ENCODE assay signal across 8 mouse cellular contexts in genomic region chr19:41830106-41831031, GRCm38 (mm10). TPM values are rescaled to one million over a fixed set of nuclear protein-coding genes. Genes with fewer than 3 reads are reported as not detected.
DNase-seq lines count a peak whose midpoint lies in the region; ATAC-seq and TF ChIP-seq lines count a peak whose summit lies in the region.

No protein-coding gene starts in this region.

- H3K4me1 ChIP-seq in embryonic facial prominence, embryonic 12.5 days = peaks cover 16% of the 10 kb centered on the region
- H3K4me1 ChIP-seq in heart, embryonic 10.5 days = peaks cover 21% of the 10 kb centered on the region
- H3K4me1 ChIP-seq in kidney, embryonic 14.5 days (ENCODE audit: control insufficient read depth, insufficient read depth, low read length) = peaks cover 12% of the 10 kb centered on the region
- peaks cover 66% of the 10 kb centered on the region for H3K4me1 ChIP-seq in liver, embryonic 12.5 days
- H3K4me1 ChIP-seq in stomach, embryonic 16.5 days (ENCODE audit: control insufficient read depth, insufficient read depth, low read length) = peaks cover 15% of the 10 kb centered on the region

- peak overlapping the region; percentile 99 for H3K4me2 ChIP-seq in embryonic facial prominence, embryonic 12.5 days (replicated peaks)
- peak overlapping the region; percentile 100 for H3K4me2 ChIP-seq in kidney, embryonic 14.5 days (replicated peaks; ENCODE audit: low read depth, low read length)
- H3K4me2 ChIP-seq in liver, embryonic 12.5 days = peak overlapping the region; percentile 99
- H3K4me2 ChIP-seq in myocyte (ENCODE audit: low read depth) = peak overlapping the region; percentile 79
- peak overlapping the region; percentile 99 for H3K4me2 ChIP-seq in stomach, embryonic 16.5 days (ENCODE audit: low read depth, low read length)

- DNase-seq in A20 (ENCODE audit: low read depth, low spot score) (peak; percentile 76), ZHBTc4 (ENCODE audit: low read depth, low spot score) (peak; percentile 72)
- DNase-seq in heart, embryonic 10.5 days (ENCODE audit: low spot score) = peak; percentile 85

- no peaks in the 10 kb centered on the region for H3K36me3 ChIP-seq in embryonic facial prominence, embryonic 12.5 days
- H3K36me3 ChIP-seq in heart, embryonic 10.5 days = no peaks in the 10 kb centered on the region
- H3K36me3 ChIP-seq in kidney, embryonic 14.5 days (ENCODE audit: control insufficient read depth, insufficient read depth, low read length) = no peaks in the 10 kb centered on the region
- H3K36me3 ChIP-seq in liver, embryonic 12.5 days = no peaks in the 10 kb centered on the region
- H3K36me3 ChIP-seq in myocyte (ENCODE audit: control insufficient read depth, insufficient read depth) = no peaks in the 10 kb centered on the region
- H3K36me3 ChIP-seq in stomach, embryonic 16.5 days (ENCODE audit: control insufficient read depth, insufficient read depth, low read length) = no peaks in the 10 kb centered on the region

- peaks cover 24% of the 10 kb centered on the region for H3K27me3 ChIP-seq in embryonic facial prominence, embryonic 12.5 days
- peaks cover 20% of the 10 kb centered on the region for H3K27me3 ChIP-seq in heart, embryonic 10.5 days (ENCODE audit: insufficient read depth, poor library complexity, severe bottlenecking)
- peaks cover 29% of the 10 kb centered on the region for H3K27me3 ChIP-seq in kidney, embryonic 14.5 days (ENCODE audit: control insufficient read depth, insufficient read depth, low read length)
- no peaks in the 10 kb centered on the region for H3K27me3 ChIP-seq in liver, embryonic 12.5 days (replicated peaks)
- H3K27me3 ChIP-seq in myocyte (ENCODE audit: control insufficient read depth, insufficient read depth, insufficient read length) = peaks cover 48% of the 10 kb centered on the region
- no peaks in the 10 kb centered on the region; the same call in 1 of the 2 replicates for H3K27me3 ChIP-seq in stomach, embryonic 16.5 days (ENCODE audit: control insufficient read depth, insufficient read depth, low read length)

- peak overlapping the region; percentile 79 for H3K4me3 ChIP-seq in embryonic facial prominence, embryonic 12.5 days
- peak overlapping the region; percentile 83 for H3K4me3 ChIP-seq in heart, embryonic 10.5 days
- peak overlapping the region; percentile 66 for H3K4me3 ChIP-seq in kidney, embryonic 14.5 days (ENCODE audit: low read length)
- peak overlapping the region; percentile 94 for H3K4me3 ChIP-seq in liver, embryonic 12.5 days
- H3K4me3 ChIP-seq in myocyte = peak overlapping the region; percentile 26
- peak overlapping the region; percentile 76 for H3K4me3 ChIP-seq in stomach, embryonic 16.5 days (replicated peaks; ENCODE audit: low read length)

- WGBS in embryonic facial prominence, embryonic 12.5 days = under 1% methylated on average over 108 of the region's 112 CpGs
- under 1% methylated on average over 103 of the region's 112 CpGs for WGBS in heart, embryonic 10.5 days
- under 1% methylated on average over 105 of the region's 112 CpGs for WGBS in kidney, embryonic 14.5 days
- WGBS in liver, embryonic 12.5 days (ENCODE audit: insufficient replicate concordance) = under 1% methylated on average over 97 of the region's 112 CpGs
- WGBS in stomach, embryonic 16.5 days = under 1% methylated on average over 105 of the region's 112 CpGs

- peak overlapping the region; percentile 74 for H3K9ac ChIP-seq in embryonic facial prominence, embryonic 12.5 days
- H3K9ac ChIP-seq in kidney, embryonic 14.5 days (ENCODE audit: low read depth, low read length) = peak overlapping the region; percentile 69
- H3K9ac ChIP-seq in liver, embryonic 12.5 days = peak overlapping the region; percentile 97
- H3K9ac ChIP-seq in stomach, embryonic 16.5 days (ENCODE audit: low read length) = peak overlapping the region; percentile 86

- no peaks in the 10 kb centered on the region for H3K79me2 ChIP-seq in myocyte (ENCODE audit: control insufficient read depth, insufficient read depth)

- TF ChIP-seq POLR2A in myocyte (IDR thresholded peaks at IDR 0.05; ENCODE audit: insufficient read length, low read depth) = no peak

- peak; percentile 37; the same call in 1 of the 2 replicates for ATAC-seq in embryonic facial prominence, embryonic 12.5 days (ENCODE audit: insufficient number of reproducible peaks, insufficient read depth, low FRiP score, low TSS enrichment)
- ATAC-seq in kidney, embryonic 14.5 days (ENCODE audit: low FRiP score, low TSS enrichment) = peak; percentile 82
- peak; percentile 55 for ATAC-seq in liver, embryonic 12.5 days
- peak; percentile 59 for ATAC-seq in stomach, embryonic 16.5 days (ENCODE audit: insufficient read depth, low FRiP score)

- H3K27ac ChIP-seq in embryonic facial prominence, embryonic 12.5 days = peak overlapping the region; percentile 74
- peak overlapping the region; percentile 97 for H3K27ac ChIP-seq in heart, embryonic 10.5 days
- peak overlapping the region; percentile 67; the same call in 1 of the 2 replicates for H3K27ac ChIP-seq in kidney, embryonic 14.5 days (ENCODE audit: low read depth, low read length)
- H3K27ac ChIP-seq in liver, embryonic 12.5 days = peak overlapping the region; percentile 94
- H3K27ac ChIP-seq in stomach, embryonic 16.5 days (ENCODE audit: low read length) = peak overlapping the region; percentile 91

- no peaks in the 10 kb centered on the region for H3K9me3 ChIP-seq in embryonic facial prominence, embryonic 12.5 days
- H3K9me3 ChIP-seq in heart, embryonic 10.5 days = no peaks in the 10 kb centered on the region
- H3K9me3 ChIP-seq in kidney, embryonic 14.5 days (ENCODE audit: control insufficient read depth, low read length) = no peaks in the 10 kb centered on the region
- H3K9me3 ChIP-seq in liver, embryonic 12.5 days (replicated peaks) = no peaks in the 10 kb centered on the region
- H3K9me3 ChIP-seq in stomach, embryonic 16.5 days (replicated peaks; ENCODE audit: control insufficient read depth, low read length) = no peaks in the 10 kb centered on the region

- peak overlapping the region; percentile 29 for H3ac ChIP-seq in myocyte (ENCODE audit: control insufficient read depth, insufficient read length)

TF ChIP-seq in myocyte, 11 proteins besides CTCF, POLR2A, EP300 and RAD21:
- no peak for TF ChIP-seq TCF3 (IDR thresholded peaks at IDR 0.05; ENCODE audit: insufficient read length, low read depth)
- peak in 1 of 3 experiments; percentile 3 for TF ChIP-seq MYOG (IDR thresholded peaks at IDR 0.05; ENCODE audit: control insufficient read depth in 1 of 3, insufficient read depth in 1 of 3, insufficient read length in 2 of 3, low read depth in 2 of 3)

RNA-seq across cellular contexts. Expression of gene Frat1, which starts 0.6 kb away (rescaled TPM):
- 7.9 and 8.9 TPM in 2 replicates for polyA plus RNA-seq in embryonic facial prominence, embryonic 12.5 days (2016; fragmentation: Nextera tagmentation; extraction: Ambion mirVana)
- polyA plus RNA-seq in heart, embryonic 10.5 days (2016; fragmentation: Nextera tagmentation; extraction: Ambion mirVana) = 3.2 and 6.6 TPM in 2 replicates
- polyA plus RNA-seq in kidney, embryonic 14.5 days (2014; fragmentation: Nextera tagmentation; extraction: Ambion mirVana) = 5.7 and 6.6 TPM in 2 replicates
- polyA plus RNA-seq in liver, embryonic 12.5 days (2016; fragmentation: Nextera tagmentation; extraction: Ambion mirVana) = 16.5 and 17.2 TPM in 2 replicates
- 0.19 TPM for polyA plus RNA-seq in myocyte (2012; fragmentation: generic; extraction: Trizol)
- 8.9 and 9.9 TPM in 2 replicates for polyA plus RNA-seq in stomach, embryonic 16.5 days (2015; fragmentation: Nextera tagmentation; extraction: Ambion mirVana)

RNA-seq across cellular contexts. Expression of gene Frat2, which starts 17.6 kb away (rescaled TPM):
- polyA plus RNA-seq in embryonic facial prominence, embryonic 12.5 days (2016; fragmentation: Nextera tagmentation; extraction: Ambion mirVana) = 9.2 and 9.9 TPM in 2 replicates
- polyA plus RNA-seq in heart, embryonic 10.5 days (2016; fragmentation: Nextera tagmentation; extraction: Ambion mirVana) = 1.6 and 4.0 TPM in 2 replicates
- polyA plus RNA-seq in kidney, embryonic 14.5 days (2014; fragmentation: Nextera tagmentation; extraction: Ambion mirVana) = 5.4 and 7.5 TPM in 2 replicates
- polyA plus RNA-seq in liver, embryonic 12.5 days (2016; fragmentation: Nextera tagmentation; extraction: Ambion mirVana) = 12.0 and 14.0 TPM in 2 replicates
- polyA plus RNA-seq in myocyte (2012; fragmentation: generic; extraction: Trizol) = 0.79 TPM
- polyA plus RNA-seq in stomach, embryonic 16.5 days (2015; fragmentation: Nextera tagmentation; extraction: Ambion mirVana) = 1.7 and 3.0 TPM in 2 replicates

RNA-seq across cellular contexts. Expression of gene Arhgap19, which starts 28.5 kb away (rescaled TPM):
- polyA plus RNA-seq in embryonic facial prominence, embryonic 12.5 days (2016; fragmentation: Nextera tagmentation; extraction: Ambion mirVana) = 32.9 and 33.1 TPM in 2 replicates
- polyA plus RNA-seq in heart, embryonic 10.5 days (2016; fragmentation: Nextera tagmentation; extraction: Ambion mirVana) = 23.6 and 29.5 TPM in 2 replicates
- 23.9 and 38.1 TPM in 2 replicates for polyA plus RNA-seq in kidney, embryonic 14.5 days (2014; fragmentation: Nextera tagmentation; extraction: Ambion mirVana)
- polyA plus RNA-seq in liver, embryonic 12.5 days (2016; fragmentation: Nextera tagmentation; extraction: Ambion mirVana) = 37.6 and 40.7 TPM in 2 replicates
- 4.4 TPM for polyA plus RNA-seq in myocyte (2012; fragmentation: generic; extraction: Trizol)
- 18.8 and 20.3 TPM in 2 replicates for polyA plus RNA-seq in stomach, embryonic 16.5 days (2015; fragmentation: Nextera tagmentation; extraction: Ambion mirVana)

Comparison
In these comparisons a context has a peak if more than half of its experiments do, and no peak if none do; other contexts are left out.
1. Peak in every context shown above with its lines: DNase-seq, ATAC-seq, H3K4me3 ChIP-seq and H3K27ac ChIP-seq.
2. H3K4me3 ChIP-seq: peak in every context shown above with its lines; median percentile 94 in liver, embryonic 12.5 days; 83 in heart, embryonic 10.5 days; 79 in embryonic facial prominence, embryonic 12.5 days; 76 in stomach, embryonic 16.5 days; 66 in kidney, embryonic 14.5 days; 26 in myocyte.